Mouse (Mus musculus) midbrain, embryonic 14.5 days (tissue): ENCODE data around the gene Gm21972. TPM values are rescaled to one million over a fixed set of nuclear protein-coding genes. Genes with fewer than 3 reads are reported as not detected.

Experiments used
- ATAC-seq: fragments of 200-750 bp; cut with Nextera tagmentation; 2 replicates; pipeline ENCODE4 v1.8.0; 2017; ENCODE audit warnings: moderate number of reproducible peaks, moderate library complexity; ENCODE audit not compliant: low FRiP score, low TSS enrichment
- DNase-seq: peaks from one replicate; pipeline ENCODE4 v3.0.0-alpha.2; 2015
- H3K27ac ChIP-seq: fragments of 300-500 bp; sonication (generic); replicated peaks from 2 replicates; pipeline ENCODE4 v1.5.1; 2014; ENCODE audit warnings: mild to moderate bottlenecking, low read depth, low read length, moderate library complexity
- H3K27me3 ChIP-seq: fragments of 300-500 bp; sonication (generic); 2 replicates; pipeline ENCODE4 v1.6.1; 2014; ENCODE audit warnings: low read length, control low read depth, mixed read lengths; ENCODE audit not compliant: control insufficient read depth, insufficient read depth
- H3K36me3 ChIP-seq: fragments of 300-500 bp; sonication (generic); 2 replicates; pipeline ENCODE4 v1.6.1; 2014; ENCODE audit warnings: low read length, control low read depth; ENCODE audit not compliant: control insufficient read depth, insufficient read depth
- H3K4me1 ChIP-seq: fragments of 300-500 bp; sonication (generic); 2 replicates; pipeline ENCODE4 v1.6.1; 2014; ENCODE audit warnings: mild to moderate bottlenecking, antibody characterized with exemption, low read length, control low read depth; ENCODE audit not compliant: control insufficient read depth, insufficient read depth
- H3K4me2 ChIP-seq: fragments of 300-500 bp; sonication (generic); 2 replicates; pipeline ENCODE4 v1.6.1; 2014; ENCODE audit warnings: mild to moderate bottlenecking, low read length, moderate library complexity
- H3K4me3 ChIP-seq: fragments of 300-500 bp; sonication (generic); replicated peaks from 2 replicates; pipeline ENCODE4 v1.5.1; 2014; ENCODE audit warnings: low read depth, low read length
- H3K9ac ChIP-seq: fragments of 300-500 bp; sonication (generic); replicated peaks from 2 replicates; pipeline ENCODE4 v1.6.1; 2014; ENCODE audit warnings: mild to moderate bottlenecking, low read length, moderate library complexity
- H3K9me3 ChIP-seq: fragments of 300-500 bp; sonication (generic); 2 replicates; pipeline ENCODE4 v1.6.1; 2016; ENCODE audit warnings: low read length, control low read depth, mixed read lengths; ENCODE audit not compliant: control insufficient read depth
- WGBS: fragments of 180-500 bp; shearing (Covaris S2); extraction: QIAGEN DNeasy Blood & Tissue Kit; methylation state at CpG from one replicate; pipeline ENCODE4 v1.1.7; 2014; 5-methylcytosine and 5-hydroxymethylcytosine counted together
- polyA plus RNA-seq: library from polyadenylated mRNA; unstranded; fragments of >200 nt; fragmentation: Nextera tagmentation; extraction: Ambion mirVana; gene quantifications from 2 replicates; pipeline ENCODE4 v1.2.1, GENCODE M21; 2014

The Gm21972 gene
- polyA plus RNA-seq, 1 experiment from 2014 or later = 0.62 TPM

- 92% methylated on average over 4 of the region's 4 CpGs for WGBS
- Histone ChIP-seq H3K27ac (no peak overlapping the region), H3K27me3 (no peaks in the 10 kb centered on the region), H3K36me3 (peaks cover 23% of the 10 kb centered on the region), H3K9ac (no peak overlapping the region), H3K4me3 (no peak overlapping the region), H3K9me3 (no peaks in the 10 kb centered on the region), H3K4me1 (no peaks in the 10 kb centered on the region), H3K4me2 (no peak overlapping the region)
- DNase-seq = no peak
- no peak for ATAC-seq
These were observed 9.7 kb downstream of the Gm21972 start for GRCm38 (mm10) chr1:86143165-86143564.

GRCm38 (mm10) chr1:86144001-86144944 lies 10.8 kb downstream of the Gm21972 start:
- H3K4me3 ChIP-seq = no peak overlapping the region
- no peak overlapping the region for H3K27ac ChIP-seq
- no peak for ATAC-seq
- peaks cover 12% of the 10 kb centered on the region for H3K36me3 ChIP-seq
- 73% methylated on average over 21 of the region's 21 CpGs for WGBS
- no peak overlapping the region for H3K9ac ChIP-seq
- no peaks in the 10 kb centered on the region for H3K9me3 ChIP-seq
- H3K4me1 ChIP-seq = no peaks in the 10 kb centered on the region
- no peak for DNase-seq
- H3K27me3 ChIP-seq = no peaks in the 10 kb centered on the region
- no peak overlapping the region for H3K4me2 ChIP-seq

- H3K27me3 ChIP-seq = no peaks in the 10 kb centered on the region
- DNase-seq = no peak
- WGBS = 89% methylated on average over 5 of the region's 5 CpGs
These were observed 12.9 kb downstream of the Gm21972 start for GRCm38 (mm10) chr1:86146293-86146692.

GRCm38 (mm10) chr1:86147557-86147956 lies 14.1 kb downstream of the Gm21972 start:
- 86% methylated on average over 5 of the region's 5 CpGs for WGBS
- ATAC-seq (no peak), DNase-seq (no peak)
- Histone ChIP-seq H3K4me3 (no peak overlapping the region), H3K9ac (no peak overlapping the region), H3K9me3 (no peaks in the 10 kb centered on the region), H3K27me3 (no peaks in the 10 kb centered on the region), H3K27ac (no peak overlapping the region), H3K4me1 (no peaks in the 10 kb centered on the region), H3K36me3 (peaks cover 6% of the 10 kb centered on the region; the same call in 1 of the 2 replicates), H3K4me2 (no peak overlapping the region)

More at GRCm38 (mm10) chr1:86146293-86146692, 12.9 kb downstream of the Gm21972 start:
- Histone ChIP-seq H3K9me3 (no peaks in the 10 kb centered on the region), H3K36me3 (peaks cover 6% of the 10 kb centered on the region; the same call in 1 of the 2 replicates), H3K4me1 (no peaks in the 10 kb centered on the region), H3K9ac (no peak overlapping the region), H3K27ac (no peak overlapping the region), H3K4me3 (no peak overlapping the region), H3K4me2 (no peak overlapping the region)
- no peak for ATAC-seq

- Histone ChIP-seq H3K27ac (no peak overlapping the region), H3K27me3 (no peaks in the 10 kb centered on the region), H3K36me3 (peaks cover 4% of the 10 kb centered on the region; the same call in 1 of the 2 replicates), H3K4me3 (no peak overlapping the region), H3K4me2 (no peak overlapping the region), H3K9me3 (no peaks in the 10 kb centered on the region), H3K4me1 (no peaks in the 10 kb centered on the region), H3K9ac (no peak overlapping the region)
- ATAC-seq (no peak), DNase-seq (no peak)
- 85% methylated on average over 9 of the region's 9 CpGs for WGBS
These were observed 14.7 kb downstream of the Gm21972 start for GRCm38 (mm10) chr1:86148161-86148560.

- no peak for ATAC-seq
- 86% methylated on average over 6 of the region's 6 CpGs for WGBS
These were observed 17.5 kb downstream of the Gm21972 start for GRCm38 (mm10) chr1:86150929-86151328.

GRCm38 (mm10) chr1:86151376-86151775 lies 17.9 kb downstream of the Gm21972 start:
- H3K9me3 ChIP-seq = no peaks in the 10 kb centered on the region
- no peak for DNase-seq
- no peak overlapping the region for H3K4me2 ChIP-seq
- H3K27me3 ChIP-seq = no peaks in the 10 kb centered on the region
- WGBS = 94% methylated on average over 7 of the region's 7 CpGs
- no peak overlapping the region for H3K27ac ChIP-seq
- H3K4me3 ChIP-seq = no peak overlapping the region
- no peak for ATAC-seq
- no peaks in the 10 kb centered on the region for H3K36me3 ChIP-seq
- no peak overlapping the region for H3K9ac ChIP-seq
- peaks cover 12% of the 10 kb centered on the region for H3K4me1 ChIP-seq

More at GRCm38 (mm10) chr1:86150929-86151328, 17.5 kb downstream of the Gm21972 start:
- no peak for DNase-seq
- H3K4me1 ChIP-seq = peaks cover 12% of the 10 kb centered on the region
- no peaks in the 10 kb centered on the region for H3K9me3 ChIP-seq
- no peaks in the 10 kb centered on the region for H3K27me3 ChIP-seq
- no peak overlapping the region for H3K9ac ChIP-seq
- no peak overlapping the region for H3K4me3 ChIP-seq
- H3K4me2 ChIP-seq = no peak overlapping the region
- no peaks in the 10 kb centered on the region for H3K36me3 ChIP-seq
- no peak overlapping the region for H3K27ac ChIP-seq

- no peak overlapping the region for H3K4me3 ChIP-seq
- no peak overlapping the region for H3K4me2 ChIP-seq
- no peak overlapping the region for H3K9ac ChIP-seq
- no peak overlapping the region for H3K27ac ChIP-seq
- no peaks in the 10 kb centered on the region for H3K27me3 ChIP-seq
- WGBS = 86% methylated on average over 1 of the region's 1 CpGs
- H3K9me3 ChIP-seq = no peaks in the 10 kb centered on the region
- ATAC-seq (no peak), DNase-seq (no peak)
- H3K4me1 ChIP-seq = peaks cover 12% of the 10 kb centered on the region
- peaks cover 7% of the 10 kb centered on the region for H3K36me3 ChIP-seq
These were observed 19.2 kb downstream of the Gm21972 start for GRCm38 (mm10) chr1:86152618-86153017.
